Mouse (Mus musculus) layer of hippocampus, postnatal 14 days (tissue): Measurements from ENCODE around the gene Tle4. TPM values are rescaled to one million over a fixed set of nuclear protein-coding genes. Genes with fewer than 3 reads are reported as not detected.

Experiments
- DNase-seq, 2 experiments: peaks; one replicate each; pipeline ENCODE4 v3.0.0; 2021 to 2022; ENCODE audit warnings: low spot score in 2 of 2, mixed read lengths in 1 of 2
- total RNA-seq, 2 experiments: library from RNA; stranded (reverse); gene quantifications; 2 replicates each; pipeline ENCODE4 v1.2.3; 2021

Tle4 gene
- total RNA-seq, 2 experiments from 2014 or later, result 36.1 to 37.5 TPM

DNA sequence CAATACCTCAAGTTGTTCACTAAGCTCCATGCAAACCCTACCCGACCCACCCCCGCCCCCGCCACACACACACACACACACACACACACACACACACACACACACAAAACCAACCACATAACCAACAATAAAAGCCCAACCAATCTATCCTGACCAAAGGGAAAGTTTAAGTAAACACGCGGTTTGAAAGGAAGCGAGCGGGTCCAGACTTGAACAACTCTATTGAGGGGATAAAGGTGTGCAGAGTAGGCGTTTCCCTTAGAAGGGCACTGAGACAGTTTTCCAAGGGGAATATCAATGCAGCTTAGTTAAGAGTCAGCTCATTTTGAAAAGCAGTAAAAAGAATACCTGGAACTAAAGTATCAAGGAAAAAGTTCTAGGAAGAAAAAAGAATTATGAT, 128.5 kb downstream of the Tle4 start:
- DNase-seq, result no peak

DNA sequence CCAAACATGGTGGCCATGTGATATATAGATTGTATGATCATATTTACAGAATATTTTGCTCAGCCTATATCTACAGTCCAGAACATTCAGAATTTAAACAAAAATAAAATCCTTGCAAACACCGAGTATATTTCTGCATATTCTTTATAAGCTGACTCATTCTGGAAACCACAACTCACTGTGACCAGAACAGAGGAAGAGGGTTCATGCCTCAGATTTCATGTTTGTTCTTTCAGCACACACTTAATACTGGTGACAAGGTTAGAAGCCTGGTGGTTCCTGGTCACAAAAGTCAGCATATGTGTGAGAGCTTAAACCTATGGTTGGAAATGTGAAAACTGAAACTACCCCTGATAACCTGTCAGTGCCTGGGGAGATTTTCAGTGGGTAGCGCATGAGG, 129.1 kb downstream of the Tle4 start:
- DNase-seq, result no peak

DNA sequence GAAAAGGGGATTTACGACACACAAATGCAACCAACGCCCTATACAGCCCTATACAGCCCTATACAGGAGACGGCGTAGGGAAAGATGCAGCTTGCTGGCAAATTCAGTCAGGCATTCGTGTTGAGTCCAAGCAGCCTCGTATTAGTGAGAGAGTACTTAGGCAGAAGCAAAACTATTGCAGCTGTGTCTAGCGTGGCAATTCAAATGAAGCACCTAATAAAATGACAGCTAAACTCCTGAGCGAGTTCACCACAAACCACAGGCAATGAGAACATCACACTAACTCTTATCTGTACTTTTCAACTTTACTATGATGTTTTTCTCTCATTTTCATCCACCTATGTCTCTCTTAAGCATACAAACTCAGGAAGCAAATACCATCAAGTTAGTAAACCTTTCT, 131.8 kb downstream of the Tle4 start:
- no peak for DNase-seq

DNA sequence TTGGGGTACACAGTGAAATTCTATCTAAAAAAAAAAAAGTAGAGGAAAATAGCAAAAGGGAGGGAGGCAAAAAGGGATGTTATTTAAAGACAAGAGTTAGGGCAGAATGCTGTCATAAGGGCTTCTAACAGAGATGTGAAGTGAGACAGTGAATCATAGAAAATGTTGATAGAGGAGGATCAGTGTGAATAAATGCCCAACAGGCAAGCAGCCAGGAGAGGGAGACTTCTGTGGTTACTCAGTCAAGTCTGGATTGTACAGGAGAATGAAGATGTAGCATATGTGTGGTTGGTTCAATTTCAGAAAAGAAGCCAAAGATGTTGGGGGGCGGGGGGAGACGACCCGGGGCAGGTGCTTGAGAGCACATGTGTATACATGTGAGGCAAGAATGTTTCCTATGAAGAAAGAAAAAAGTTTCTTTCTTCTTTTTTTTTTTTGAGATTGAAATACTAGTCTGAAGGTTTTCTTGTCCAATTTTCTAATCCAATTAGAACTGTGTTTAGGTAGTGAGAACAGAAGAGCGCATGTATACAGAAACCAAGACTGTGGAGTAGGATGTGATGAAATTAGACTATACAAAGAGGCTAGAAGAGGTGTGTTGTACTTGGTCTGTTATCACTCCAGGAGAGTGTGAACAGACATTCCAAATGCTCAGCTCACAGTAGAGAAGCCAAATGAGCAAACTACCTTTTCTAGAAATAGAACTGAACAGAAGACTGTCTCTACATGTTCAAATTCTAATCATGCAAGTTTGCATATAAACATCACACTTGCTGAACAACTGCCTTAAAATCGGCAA, 134.4 kb downstream of the Tle4 start:
- DNase-seq, result no peak

DNA sequence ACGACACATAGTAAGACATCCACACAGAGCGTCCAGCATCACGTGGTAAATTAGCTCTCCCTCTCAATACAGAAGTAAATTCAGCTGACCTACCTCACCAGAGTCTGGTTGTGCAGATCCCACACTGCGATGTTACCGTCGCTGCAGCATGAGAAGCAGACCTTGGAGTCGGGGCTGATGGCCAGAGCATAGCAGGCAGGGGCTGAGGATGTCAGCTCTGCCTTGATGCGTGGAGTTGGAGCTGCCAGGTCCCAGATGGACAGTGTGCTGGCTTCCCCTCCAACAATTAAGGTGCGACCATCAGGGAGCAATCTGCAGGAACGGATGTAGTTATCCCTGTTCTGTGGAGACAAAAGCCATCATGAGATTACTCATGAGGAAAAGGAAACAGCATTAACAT, 144.4 kb downstream of the Tle4 start:
- DNase-seq, result no peak

DNA sequence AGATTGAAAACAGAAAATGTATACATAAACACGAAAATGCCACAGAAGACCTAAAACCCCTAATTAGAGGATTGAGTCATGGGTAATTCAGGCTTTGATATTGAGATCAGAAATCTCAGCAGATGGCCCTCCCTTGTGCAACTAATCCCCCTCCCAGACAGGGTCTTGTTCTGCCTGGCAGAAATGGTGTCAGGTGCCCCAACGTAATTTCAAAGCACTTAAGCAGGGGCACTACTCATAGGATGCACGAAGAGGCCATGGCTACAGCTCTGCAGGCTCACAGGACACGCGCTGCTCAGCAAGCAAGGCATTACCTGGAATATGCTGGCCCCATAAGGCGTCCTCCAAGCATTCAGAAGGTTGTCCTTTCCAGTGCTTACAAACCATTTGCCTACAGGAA, 146.5 kb downstream of the Tle4 start:
- DNase-seq, result no peak

DNA sequence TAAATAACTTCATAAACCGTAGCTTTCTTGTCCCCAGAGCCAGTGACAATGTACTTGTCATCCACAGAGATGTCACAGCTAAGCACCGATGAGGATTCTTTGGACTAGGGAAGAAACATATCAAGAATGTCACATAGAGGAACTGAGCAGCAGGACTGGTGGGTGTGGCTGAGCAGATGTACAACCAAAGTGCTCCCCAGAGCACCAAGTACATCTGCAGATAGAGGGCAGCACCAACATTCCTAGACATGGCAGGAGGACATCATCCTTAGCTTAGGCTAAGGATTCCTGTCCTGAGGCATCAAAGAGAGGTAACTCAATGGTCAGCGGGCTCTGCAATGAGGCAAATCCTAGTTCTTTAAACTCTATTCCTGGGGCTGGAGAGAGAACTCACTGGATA, 148.1 kb downstream of the Tle4 start:
- DNase-seq, result no peak

DNA sequence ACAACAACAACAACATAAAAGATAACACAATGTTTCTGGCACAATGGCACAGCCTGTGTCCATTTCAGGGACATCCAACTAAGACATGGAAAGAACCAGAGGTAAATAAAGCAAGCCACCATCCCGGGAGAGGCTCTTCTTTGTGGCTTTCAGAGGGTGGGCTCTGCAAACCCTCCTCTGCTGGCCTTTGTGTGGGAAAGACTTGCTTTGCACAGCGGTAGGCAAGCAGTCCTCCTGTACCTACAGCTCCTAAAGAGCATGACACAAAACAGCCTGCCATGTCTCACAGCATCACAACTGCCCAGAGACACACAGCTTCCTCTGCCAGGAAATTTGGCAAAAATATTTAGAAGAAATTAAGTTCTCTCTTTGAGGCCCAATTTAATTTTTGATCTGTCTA, 149.3 kb downstream of the Tle4 start:
- no peak for DNase-seq

DNA sequence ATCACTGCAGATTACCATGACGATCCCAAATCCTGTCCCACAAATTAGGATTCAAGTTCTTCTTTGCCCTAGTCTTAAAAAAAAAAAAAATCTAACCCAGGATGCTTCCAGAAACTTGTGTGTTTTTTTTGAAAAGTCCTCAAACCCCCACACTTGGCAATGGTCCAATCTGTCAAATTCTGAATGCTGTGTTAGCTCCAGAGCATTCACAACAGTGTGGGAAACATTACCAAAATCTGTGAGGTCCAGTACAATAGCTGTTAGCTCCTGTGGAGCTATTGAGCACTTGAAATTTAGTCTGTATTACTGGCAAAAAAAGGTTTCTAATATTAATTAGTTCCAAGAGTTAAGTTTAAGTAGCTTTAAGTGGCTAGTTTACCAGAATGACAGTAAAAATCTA, 150.4 kb downstream of the Tle4 start:
- DNase-seq, result peak in 1 of 2 experiments; percentile 48

DNA sequence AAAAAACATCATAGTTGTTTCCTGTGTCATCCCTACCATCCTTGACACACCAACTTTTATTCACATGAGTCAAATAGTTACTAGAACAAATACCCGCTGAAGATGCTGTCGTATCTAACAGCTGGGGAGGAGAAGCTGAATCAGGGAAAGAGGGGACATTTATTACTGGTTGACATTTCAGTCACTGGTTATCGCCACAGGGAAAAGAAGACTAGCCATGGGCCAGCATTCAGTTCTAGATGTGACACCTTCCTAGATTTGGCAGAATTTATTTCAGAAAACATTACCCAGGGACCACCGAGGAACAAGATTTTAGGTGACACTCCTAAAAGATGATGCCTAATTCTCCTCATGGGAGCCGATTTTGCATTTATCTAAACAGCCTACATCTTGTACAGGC, 156.0 kb downstream of the Tle4 start:
- DNase-seq, result no peak

DNA sequence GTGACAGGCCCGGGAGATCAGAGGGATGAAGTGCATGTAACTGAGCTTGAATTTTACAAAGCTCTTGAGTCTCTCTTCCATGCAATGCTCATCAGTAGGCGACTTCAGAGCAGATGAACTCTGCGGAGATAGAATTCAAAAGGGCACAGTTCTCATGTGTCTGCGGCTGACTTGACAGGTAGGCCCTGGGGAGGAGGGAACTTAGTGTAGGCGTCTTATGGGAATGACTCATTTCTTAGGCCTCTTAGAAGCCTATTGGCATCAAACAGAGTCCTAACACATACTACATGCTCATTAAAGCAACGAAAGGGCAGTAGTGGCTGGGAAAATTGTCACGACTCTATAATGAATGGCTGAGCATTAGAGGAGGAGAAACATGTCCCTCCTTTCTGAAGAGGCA, 160.6 kb downstream of the Tle4 start:
- no peak for DNase-seq

DNA sequence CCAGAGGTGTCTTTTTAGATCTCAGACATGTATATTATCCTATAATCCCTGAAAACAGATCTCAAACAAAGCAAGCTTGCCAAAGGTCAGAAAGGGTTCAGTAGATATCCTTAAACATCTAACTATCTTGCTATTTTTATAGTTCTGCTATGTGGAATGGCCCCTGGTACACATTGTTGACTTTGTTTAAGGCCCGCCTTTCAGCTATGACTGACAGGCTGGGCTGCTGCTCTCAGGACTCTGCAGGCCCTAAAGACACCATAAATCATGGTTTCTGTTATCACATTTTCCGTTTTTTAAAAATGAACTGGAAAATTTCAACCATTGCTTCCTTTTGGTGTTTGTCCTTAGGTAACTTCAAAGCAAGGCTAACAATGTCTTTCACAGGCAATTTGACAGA, 161.3 kb downstream of the Tle4 start:
- no peak for DNase-seq

DNA sequence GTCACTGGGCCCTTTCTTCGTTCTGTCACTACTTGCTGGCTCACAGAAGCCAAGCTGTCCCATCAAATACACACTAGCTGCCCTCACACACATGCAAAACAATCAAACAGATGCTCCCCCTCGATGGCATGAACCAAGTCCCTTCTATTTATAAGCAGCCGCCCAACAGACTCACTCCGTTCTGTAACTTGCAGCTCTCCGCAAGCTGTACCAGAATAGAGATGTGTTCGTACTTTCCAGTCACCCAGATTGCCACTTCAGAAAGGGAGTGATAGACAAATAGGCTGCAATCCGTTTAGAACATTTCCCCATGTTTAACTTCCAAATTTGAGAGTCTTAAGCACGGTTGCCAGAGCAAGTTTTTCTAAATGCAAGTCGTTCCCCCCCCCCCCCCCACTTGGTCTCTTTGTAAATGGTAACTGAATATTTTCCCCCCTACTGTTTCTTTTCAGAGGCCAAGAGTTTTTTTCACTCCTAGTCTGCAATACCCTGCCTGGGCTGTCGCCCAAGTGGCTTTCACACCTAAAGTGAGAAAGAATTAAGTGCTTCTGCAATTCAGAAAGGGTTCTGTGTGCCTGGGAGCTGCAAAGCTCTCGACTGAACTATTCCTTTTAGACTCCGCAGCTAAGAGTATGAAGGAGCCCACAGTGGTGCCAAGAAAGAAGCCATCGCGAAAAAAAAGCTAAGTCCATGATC, 162.0 kb downstream of the Tle4 start:
- peak; percentile 35 to 76 for DNase-seq

DNA sequence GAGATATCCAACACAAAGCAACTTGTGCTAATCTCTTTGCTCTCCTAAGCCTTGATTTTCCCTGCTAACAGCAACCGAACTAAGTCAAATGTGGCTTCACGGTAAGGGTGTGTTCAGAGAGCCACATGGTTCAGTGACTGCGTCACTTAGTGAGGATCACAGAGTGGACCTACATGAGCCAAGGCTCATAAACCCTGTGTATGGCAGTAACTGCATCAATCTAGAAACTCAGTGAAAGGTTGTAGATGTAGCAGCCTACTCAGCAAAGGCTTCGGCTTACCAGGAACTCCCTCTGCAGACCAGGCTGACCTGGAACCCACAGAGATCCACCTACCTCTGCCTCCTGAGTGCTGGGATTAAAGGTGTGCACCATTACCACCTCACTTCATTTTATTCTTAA, 164.0 kb downstream of the Tle4 start:
- no peak for DNase-seq

DNA sequence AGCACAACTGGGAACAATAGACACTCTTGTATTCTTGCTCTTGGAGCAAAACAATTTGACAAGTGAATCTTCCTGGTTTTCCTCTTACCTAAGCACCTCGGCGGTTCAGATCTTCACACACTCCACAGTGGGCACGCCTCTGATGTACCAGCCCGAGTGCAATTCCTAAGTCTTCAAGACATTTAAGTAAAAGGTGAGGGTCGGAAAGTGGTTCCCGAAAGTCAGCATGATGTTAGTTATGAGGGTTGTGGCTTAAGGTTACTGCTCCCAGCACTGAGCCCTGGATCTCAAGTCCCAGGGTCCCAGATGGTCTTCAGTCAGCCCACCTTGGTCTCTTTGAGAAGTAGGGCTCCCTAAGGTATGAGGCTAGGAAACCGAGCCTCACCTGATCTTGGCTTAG, 165.4 kb downstream of the Tle4 start:
- DNase-seq, result no peak

DNA sequence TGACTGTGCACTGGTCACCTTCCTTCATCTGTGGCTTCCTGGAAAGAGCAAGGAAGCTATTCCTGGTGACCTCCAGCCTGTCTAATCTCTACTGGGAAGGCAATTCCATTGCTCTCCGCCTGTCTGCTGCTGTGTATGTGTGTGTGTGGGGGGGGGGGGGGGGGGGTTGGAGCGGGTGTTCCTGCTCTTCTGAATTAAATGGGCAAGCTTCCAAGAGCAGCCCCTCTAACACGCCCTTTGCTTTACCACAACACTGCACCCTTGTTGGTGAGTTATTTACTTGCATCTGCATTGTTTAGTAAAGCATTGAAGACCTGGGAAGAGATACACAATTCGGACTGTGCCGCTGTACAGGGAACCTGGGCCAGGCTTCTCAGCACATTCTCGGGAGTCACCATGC, 170.9 kb downstream of the Tle4 start:
- DNase-seq, result no peak

DNA sequence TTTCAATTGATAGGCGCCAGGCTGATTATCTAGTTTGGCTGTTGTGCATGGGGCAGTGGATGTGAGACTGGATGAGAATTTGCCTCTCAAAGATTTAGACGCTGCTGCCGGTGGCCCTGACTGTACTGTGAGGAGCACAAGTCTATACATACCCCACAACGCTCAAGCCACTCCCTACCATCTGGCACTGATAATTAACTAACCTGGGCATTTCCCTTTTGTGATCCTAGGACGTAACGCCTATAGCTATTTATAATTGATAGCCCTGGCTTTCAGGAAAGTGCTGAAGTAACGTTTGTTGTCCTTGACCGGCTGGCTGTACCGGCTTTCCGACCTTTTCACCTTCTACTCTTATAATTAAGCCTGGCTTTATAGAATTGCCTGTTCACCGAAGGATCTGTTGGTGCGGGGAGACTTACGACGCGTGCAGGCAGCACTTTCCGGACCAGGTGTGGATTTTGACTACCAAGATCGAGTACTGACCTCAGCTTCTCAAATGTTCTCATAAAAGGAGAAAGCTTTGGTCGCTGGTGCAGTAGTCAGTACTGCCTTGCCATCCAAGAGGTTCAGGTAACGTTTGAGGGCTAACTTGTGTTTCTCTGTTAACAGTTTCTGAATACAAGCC, 171.5 kb downstream of the Tle4 start:
- DNase-seq, result no peak

DNA sequence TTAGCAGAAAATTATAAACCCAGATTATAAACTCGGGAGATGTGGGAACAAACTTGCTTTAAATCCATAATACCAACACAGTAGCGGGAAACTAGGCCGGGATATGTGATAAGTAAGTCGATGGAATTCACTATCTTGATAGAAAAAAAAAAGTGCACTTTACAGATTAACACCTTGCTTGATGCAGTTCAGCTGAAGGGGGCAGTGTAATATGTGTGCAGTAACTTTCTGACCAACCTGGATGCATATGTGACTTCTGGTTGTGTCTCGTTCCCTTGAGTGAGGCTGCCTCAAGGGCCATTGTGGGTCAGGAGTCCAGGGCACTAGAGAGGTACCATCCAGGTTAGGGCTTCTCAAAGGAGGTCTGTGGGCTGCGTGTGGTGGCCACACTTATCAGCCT, 172.7 kb downstream of the Tle4 start:
- no peak for DNase-seq

DNA sequence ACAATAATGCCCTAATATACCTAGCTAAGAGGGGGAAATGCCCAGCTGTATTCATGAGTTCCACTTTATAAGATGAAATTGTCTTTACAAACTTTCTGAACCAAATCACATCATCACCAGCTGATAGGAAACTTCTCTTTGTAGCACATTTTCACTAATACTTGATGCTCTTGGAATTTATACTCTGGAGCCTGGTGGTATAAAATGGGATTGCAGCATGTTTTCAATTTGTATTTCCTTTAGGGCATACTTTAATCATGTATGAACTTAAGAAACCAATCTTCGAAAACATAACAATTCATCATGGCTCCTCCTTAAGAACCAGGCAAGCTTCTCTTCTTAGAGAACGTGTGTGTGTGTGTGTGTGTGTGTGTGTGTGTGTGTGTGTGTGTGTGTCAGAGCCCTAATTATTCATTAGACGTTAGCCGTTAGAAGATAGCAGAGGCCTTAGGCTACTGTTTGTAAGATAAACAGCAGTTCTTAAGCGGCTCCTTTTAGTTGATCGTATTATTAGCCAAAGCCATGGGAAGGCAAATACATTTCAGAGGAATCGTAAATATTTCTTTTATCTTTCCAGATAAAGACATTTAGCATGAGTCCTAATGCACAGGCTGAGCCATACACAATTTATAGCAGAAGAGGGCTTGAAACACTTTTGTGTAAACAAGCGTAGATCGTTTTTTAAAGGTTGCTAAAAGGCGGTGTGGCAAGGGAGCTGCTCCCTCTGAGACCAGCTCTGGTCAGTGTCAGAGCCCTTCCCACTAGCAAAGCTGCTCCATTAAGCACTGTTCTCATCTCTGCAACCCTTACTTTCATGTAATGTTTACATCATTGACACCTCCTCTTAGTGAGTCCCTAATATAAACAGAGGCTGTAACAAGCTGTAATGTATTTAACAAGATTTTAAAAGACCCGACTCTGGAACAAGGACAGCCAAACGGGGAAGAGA, 173.6 kb downstream of the Tle4 start:
- DNase-seq, result no peak

DNA sequence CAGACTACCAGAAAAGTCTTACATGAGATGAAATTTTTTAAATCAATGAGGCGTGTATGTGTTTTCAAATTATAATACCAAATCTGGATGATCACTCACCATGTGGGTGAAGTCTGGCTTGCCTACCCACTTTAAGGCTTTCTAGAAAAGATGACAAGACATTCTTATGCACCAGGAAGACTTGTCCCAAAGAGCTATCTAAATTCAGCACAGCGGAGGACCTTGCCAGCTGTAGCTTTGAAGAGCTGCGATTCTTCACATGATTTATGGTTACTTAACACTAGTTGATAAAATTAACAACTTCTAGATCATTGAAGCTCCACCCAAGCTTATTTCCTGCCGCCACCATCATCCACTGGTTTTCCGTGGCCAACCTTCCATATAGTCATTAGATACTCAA, 176.2 kb downstream of the Tle4 start:
- DNase-seq, result no peak

DNA sequence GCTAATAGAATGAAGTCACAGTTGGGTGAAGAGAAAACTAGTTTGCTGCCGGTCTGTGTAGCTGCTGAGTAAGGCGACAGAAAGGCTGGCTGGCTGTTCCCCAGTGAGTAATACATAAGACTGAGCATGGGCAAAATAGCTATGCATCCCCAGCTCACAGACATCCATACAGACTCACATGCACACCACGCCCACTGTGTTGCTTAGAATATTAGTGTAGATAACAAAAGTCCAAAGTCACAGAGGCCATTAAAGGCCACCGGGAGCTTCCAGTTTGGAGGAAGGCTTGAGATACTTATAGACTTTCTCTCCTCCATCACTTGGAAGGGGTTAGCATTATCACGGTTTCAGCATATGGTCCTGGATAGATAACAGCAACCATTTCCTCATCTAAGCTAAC, 178.0 kb downstream of the Tle4 start:
- no peak for DNase-seq
